Mouse (Mus musculus): ENCODE measurements at regions not wholly inside any gene's neighbourhood (a gene's known extent, or its start where the extent isn't known, plus 50 kb on each side); places are given as distances from the start of the nearest gene placed in this dataset.

- no peak overlapping the region for H3K27ac ChIP-seq (replicated peaks; ENCODE audit: low read depth, low read length)
- no peak for DNase-seq (ENCODE audit: low spot score)
- no peaks in the 10 kb centered on the region for H3K9me3 ChIP-seq (ENCODE audit: control insufficient read depth, low read length)
- H3K9ac ChIP-seq (ENCODE audit: low read depth, low read length, severe bottlenecking) = no peak overlapping the region
- no peak for ATAC-seq (ENCODE audit: low FRiP score, low read depth)
- peaks cover 7% of the 10 kb centered on the region for H3K4me1 ChIP-seq (ENCODE audit: control insufficient read depth, insufficient read depth, low read length)
- H3K27me3 ChIP-seq (ENCODE audit: control insufficient read depth, insufficient read depth, low read length) = no peaks in the 10 kb centered on the region
- no peak for TF ChIP-seq POLR2A (IDR thresholded peaks at IDR 0.05; ENCODE audit: borderline replicate concordance, extremely low read depth, insufficient read depth, insufficient read length)
- whole genome bisulfite sequencing = 62% methylated on average over 3 of the region's 3 CpGs
- H3K36me3 ChIP-seq (ENCODE audit: control insufficient read depth, insufficient read depth, low read length) = no peaks in the 10 kb centered on the region
- no peak overlapping the region for H3K4me3 ChIP-seq (replicated peaks; ENCODE audit: low read length)
- H3K4me2 ChIP-seq (replicated peaks; ENCODE audit: low read depth, low read length, severe bottlenecking) = no peak overlapping the region
Measured at GRCm38 (mm10) chr15:36889072-36889471, 118.5 kb downstream of the Zfp706 start.

- 73% methylated on average over 11 of the region's 11 CpGs for WGBS
- H3K4me2 ChIP-seq (replicated peaks; ENCODE audit: low read depth, low read length, severe bottlenecking) = no peak overlapping the region
- H3K9me3 ChIP-seq (ENCODE audit: control insufficient read depth, low read length) = no peaks in the 10 kb centered on the region
- ATAC-seq (ENCODE audit: low FRiP score, low read depth) (no peak), DNase-seq (ENCODE audit: low spot score) (no peak)
- H3K27me3 ChIP-seq (ENCODE audit: control insufficient read depth, insufficient read depth, low read length) = no peaks in the 10 kb centered on the region
- no peak overlapping the region for H3K27ac ChIP-seq (replicated peaks; ENCODE audit: low read depth, low read length)
- H3K4me1 ChIP-seq (ENCODE audit: control insufficient read depth, insufficient read depth, low read length) = peaks cover 4% of the 10 kb centered on the region
- H3K9ac ChIP-seq (ENCODE audit: low read depth, low read length, severe bottlenecking) = no peak overlapping the region
- TF ChIP-seq POLR2A (IDR thresholded peaks at IDR 0.05; ENCODE audit: borderline replicate concordance, extremely low read depth, insufficient read depth, insufficient read length) = no peak
- H3K36me3 ChIP-seq (ENCODE audit: control insufficient read depth, insufficient read depth, low read length) = no peaks in the 10 kb centered on the region
- H3K4me3 ChIP-seq (replicated peaks; ENCODE audit: low read length) = no peak overlapping the region
Measured at GRCm38 (mm10) chr15:36888351-36889069, 119.1 kb downstream of the Zfp706 start.

GRCm38 (mm10) chr15:36884671-36885365, 122.8 kb downstream of the Zfp706 start:
- ATAC-seq (ENCODE audit: low FRiP score, low read depth) (peak; percentile 83), DNase-seq (ENCODE audit: low spot score) (peak; percentile 26)
- no peak for TF ChIP-seq POLR2A (IDR thresholded peaks at IDR 0.05; ENCODE audit: borderline replicate concordance, extremely low read depth, insufficient read depth, insufficient read length)
- WGBS = 61% methylated on average over 11 of the region's 11 CpGs
- Histone ChIP-seq H3K27ac (replicated peaks; ENCODE audit: low read depth, low read length) (no peak overlapping the region), H3K9me3 (ENCODE audit: control insufficient read depth, low read length) (no peaks in the 10 kb centered on the region), H3K36me3 (ENCODE audit: control insufficient read depth, insufficient read depth, low read length) (no peaks in the 10 kb centered on the region), H3K9ac (ENCODE audit: low read depth, low read length, severe bottlenecking) (no peak overlapping the region), H3K27me3 (ENCODE audit: control insufficient read depth, insufficient read depth, low read length) (no peaks in the 10 kb centered on the region), H3K4me2 (replicated peaks; ENCODE audit: low read depth, low read length, severe bottlenecking) (no peak overlapping the region), H3K4me1 (ENCODE audit: control insufficient read depth, insufficient read depth, low read length) (no peaks in the 10 kb centered on the region), H3K4me3 (replicated peaks; ENCODE audit: low read length) (no peak overlapping the region)

- DNase-seq (ENCODE audit: low spot score) = no peak
- Histone ChIP-seq H3K4me1 (ENCODE audit: control insufficient read depth, insufficient read depth, low read length) (no peaks in the 10 kb centered on the region), H3K36me3 (ENCODE audit: control insufficient read depth, insufficient read depth, low read length) (no peaks in the 10 kb centered on the region), H3K27me3 (ENCODE audit: control insufficient read depth, insufficient read depth, low read length) (no peaks in the 10 kb centered on the region), H3K9ac (ENCODE audit: low read depth, low read length, severe bottlenecking) (no peak overlapping the region), H3K4me3 (replicated peaks; ENCODE audit: low read length) (no peak overlapping the region), H3K4me2 (replicated peaks; ENCODE audit: low read depth, low read length, severe bottlenecking) (no peak overlapping the region), H3K9me3 (ENCODE audit: control insufficient read depth, low read length) (no peaks in the 10 kb centered on the region), H3K27ac (replicated peaks; ENCODE audit: low read depth, low read length) (no peak overlapping the region)
- no peak for TF ChIP-seq POLR2A (IDR thresholded peaks at IDR 0.05; ENCODE audit: borderline replicate concordance, extremely low read depth, insufficient read depth, insufficient read length)
- ATAC-seq (ENCODE audit: low FRiP score, low read depth) = no peak
- WGBS = 93% methylated on average over 3 of the region's 3 CpGs
Measured at GRCm38 (mm10) chr15:36884074-36884473, 123.5 kb downstream of the Zfp706 start.

GRCm38 (mm10) chr15:36883156-36883555, 124.4 kb downstream of the Zfp706 start:
- no peak for TF ChIP-seq POLR2A (IDR thresholded peaks at IDR 0.05; ENCODE audit: borderline replicate concordance, extremely low read depth, insufficient read depth, insufficient read length)
- DNase-seq (ENCODE audit: low spot score) (no peak), ATAC-seq (ENCODE audit: low FRiP score, low read depth) (no peak)
- Histone ChIP-seq H3K27me3 (ENCODE audit: control insufficient read depth, insufficient read depth, low read length) (no peaks in the 10 kb centered on the region), H3K4me2 (replicated peaks; ENCODE audit: low read depth, low read length, severe bottlenecking) (no peak overlapping the region), H3K4me1 (ENCODE audit: control insufficient read depth, insufficient read depth, low read length) (no peaks in the 10 kb centered on the region), H3K4me3 (replicated peaks; ENCODE audit: low read length) (no peak overlapping the region), H3K36me3 (ENCODE audit: control insufficient read depth, insufficient read depth, low read length) (no peaks in the 10 kb centered on the region), H3K9ac (ENCODE audit: low read depth, low read length, severe bottlenecking) (no peak overlapping the region), H3K27ac (replicated peaks; ENCODE audit: low read depth, low read length) (no peak overlapping the region), H3K9me3 (ENCODE audit: control insufficient read depth, low read length) (no peaks in the 10 kb centered on the region)
- 78% methylated on average over 6 of the region's 6 CpGs for WGBS

Data from limb, embryonic 14.5 days (tissue).